Mouse (Mus musculus) erythroblast, adult 5-6 weeks (primary cell): ENCODE results near the gene Adam12. TPM values are rescaled to one million over a fixed set of nuclear protein-coding genes. Genes with fewer than 3 reads are reported as not detected.

Experiments used
- ATAC-seq: replicated peaks from 2 replicates; pipeline ENCODE4 v1.8.0; 2016; ENCODE audit warnings: moderate number of reproducible peaks, mild to moderate bottlenecking, moderate TSS enrichment, inconsistent platforms; ENCODE audit not compliant: poor library complexity, low FRiP score, severe bottlenecking
- total RNA-seq, 2 experiments: library from RNA; stranded (forward) in 1 of 2; stranded (reverse) in 1 of 2; fragments of 150-400 nt in 1 of 2; fragments of 200-764, 138-1000 nt in 1 of 2; gene quantifications; 2 replicates each; pipeline versions ENCODE4 v1.2.3 to v1.2.4; 2015 to 2017; ENCODE audit warnings: low replicate concordance in 2 of 2

Gene Adam12
- total RNA-seq, 2 experiments from 2014 or later = not detected

DNA sequence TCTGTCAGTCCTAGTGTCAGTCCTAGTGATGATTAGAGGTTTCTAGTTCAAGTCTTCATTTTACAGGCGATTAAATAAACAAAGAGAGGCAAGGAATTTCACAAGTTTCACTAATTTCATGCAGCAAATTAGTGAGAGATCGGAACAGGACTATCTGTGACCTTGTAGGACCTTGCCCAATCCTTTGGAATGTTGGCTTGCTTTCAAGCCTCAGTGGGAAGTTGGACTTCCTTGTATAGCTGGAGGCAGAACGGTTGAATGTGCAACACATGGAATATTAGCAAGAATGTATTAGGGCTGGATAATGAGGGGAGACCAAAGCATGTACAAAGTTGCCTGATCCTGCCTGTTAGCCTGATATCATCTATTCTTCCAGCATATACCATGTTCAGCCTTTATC, 141.2 kb downstream of the Adam12 start:
- no peak for ATAC-seq

DNA sequence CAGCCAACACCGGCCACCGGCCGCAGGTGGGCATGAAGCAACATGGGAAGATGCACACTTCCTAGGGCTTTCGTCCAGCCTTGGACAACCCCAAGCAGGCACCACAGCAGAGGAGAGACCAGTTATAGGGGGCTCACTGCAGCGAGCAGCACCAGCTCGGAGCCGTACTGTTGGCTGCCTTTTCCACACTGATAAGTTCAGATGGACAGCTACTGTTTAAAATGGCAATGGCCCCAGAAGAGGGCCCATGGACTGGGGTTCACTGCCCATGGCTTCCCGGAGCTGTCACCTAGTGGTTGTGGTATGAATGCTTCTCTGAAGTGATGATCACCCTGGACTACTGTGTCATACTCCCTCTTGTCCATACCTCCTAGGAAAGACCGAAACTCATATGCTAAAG, 141.7 kb downstream of the Adam12 start:
- no peak for ATAC-seq

DNA sequence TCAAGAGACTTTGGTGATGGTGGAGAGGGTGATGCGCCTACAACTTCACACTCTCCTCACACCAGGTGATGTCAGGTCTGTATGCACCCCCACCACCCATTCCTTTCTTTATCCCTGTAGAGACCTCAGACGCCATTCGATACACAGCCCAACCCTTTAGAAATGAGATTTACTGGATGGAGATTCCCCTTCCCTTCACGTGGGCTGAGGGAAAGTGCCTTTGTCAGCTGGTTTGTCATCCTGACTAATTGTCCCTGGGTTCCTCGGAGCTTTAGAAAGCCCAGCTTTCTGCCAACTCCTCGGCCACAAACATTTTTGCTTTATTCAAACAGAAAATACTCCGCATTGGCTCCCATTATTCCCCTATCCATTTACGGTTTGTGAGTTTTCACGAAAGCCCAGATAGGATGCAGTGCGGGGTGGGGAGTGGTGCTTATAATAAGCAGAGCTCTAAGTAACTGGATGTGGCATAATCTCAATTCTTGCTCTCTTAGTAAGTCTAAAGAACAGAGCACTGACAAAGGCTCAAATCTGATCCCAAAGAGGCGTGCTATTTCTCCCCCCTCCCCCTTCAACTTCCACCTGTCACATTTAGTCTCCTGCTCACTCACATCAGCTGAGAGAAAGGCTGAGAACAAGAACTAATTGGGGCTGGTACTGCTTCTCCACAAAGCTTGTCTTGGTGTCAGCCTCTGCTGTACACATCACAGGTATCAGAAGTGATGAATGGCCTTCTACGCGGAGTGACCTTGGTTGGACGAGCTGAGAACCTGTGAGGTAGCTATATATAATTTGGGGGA, 143.2 kb downstream of the Adam12 start:
- ATAC-seq = no peak

DNA sequence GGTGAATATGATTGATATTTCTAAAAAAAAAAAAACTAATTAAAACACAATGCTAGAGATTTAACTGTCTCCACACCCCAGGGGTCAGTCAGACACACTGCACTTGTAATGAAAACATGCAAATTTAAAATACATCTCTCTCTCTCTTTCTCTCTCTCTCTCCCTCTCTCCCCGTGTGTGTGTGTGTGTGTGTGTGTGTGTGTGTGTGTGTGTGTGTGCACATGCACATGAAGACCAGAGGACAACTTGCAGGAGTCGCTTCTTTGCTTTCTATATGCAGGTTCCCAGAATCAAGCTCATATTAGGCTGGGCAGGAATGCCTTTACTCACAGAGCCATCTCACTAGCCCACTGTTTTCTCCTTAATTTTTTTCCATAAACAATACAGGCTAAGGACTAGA, 146.6 kb downstream of the Adam12 start:
- ATAC-seq = no peak

DNA sequence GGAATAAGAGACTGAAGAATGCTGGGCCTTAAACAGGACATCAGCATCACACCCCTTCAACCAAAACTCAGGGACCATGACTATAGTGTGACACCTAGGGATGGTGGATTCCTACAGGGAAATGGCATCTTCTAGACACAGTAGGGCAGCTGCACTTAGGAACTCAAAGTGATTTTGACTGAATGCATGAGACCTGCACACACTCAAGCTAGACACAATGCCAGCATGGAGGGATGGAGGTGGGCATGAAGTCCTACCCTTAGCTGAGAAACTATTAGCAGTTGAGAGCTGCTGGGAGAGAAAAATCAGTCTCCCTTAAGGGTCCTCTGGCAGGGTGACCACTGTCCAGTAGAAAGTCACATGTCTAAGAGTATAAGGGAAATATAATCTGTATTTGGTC, 147.0 kb downstream of the Adam12 start:
- no peak for ATAC-seq

DNA sequence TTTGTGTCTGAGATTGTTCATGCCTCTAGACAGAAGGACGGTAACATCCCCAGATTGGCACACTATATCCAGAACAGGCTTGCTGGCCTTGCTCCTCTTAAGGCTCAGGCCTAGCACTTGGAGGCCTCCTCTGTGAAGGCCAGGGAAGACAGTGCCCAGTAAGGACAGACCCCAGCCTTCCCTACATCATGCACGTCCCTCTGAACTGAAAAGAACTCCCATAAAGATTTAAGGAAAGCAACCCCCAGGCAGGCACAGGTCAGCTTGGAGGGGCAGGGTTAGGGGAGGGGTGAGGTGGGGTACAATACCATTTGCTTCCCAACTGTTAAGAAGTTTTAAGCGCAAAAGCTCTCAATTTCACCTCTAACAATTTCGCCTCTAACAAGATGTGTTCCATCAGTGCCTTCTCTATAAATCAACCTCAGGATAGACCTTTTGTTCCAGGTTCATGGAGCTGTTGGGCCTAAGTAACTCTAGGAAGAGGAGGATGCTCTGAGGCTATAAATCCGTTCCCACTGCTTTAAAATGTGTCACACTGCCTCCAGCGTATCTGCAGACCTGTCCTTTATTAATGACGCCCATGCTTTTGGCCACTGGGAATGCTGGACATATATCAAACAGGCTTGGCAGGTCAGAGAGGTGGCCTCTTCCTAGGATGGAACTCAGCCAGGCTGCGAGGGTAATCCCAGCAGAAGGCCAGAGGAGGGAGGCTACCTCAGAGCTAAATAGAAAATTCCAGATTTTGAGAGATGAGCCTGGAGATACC, 150.5 kb downstream of the Adam12 start:
- ATAC-seq = no peak

DNA sequence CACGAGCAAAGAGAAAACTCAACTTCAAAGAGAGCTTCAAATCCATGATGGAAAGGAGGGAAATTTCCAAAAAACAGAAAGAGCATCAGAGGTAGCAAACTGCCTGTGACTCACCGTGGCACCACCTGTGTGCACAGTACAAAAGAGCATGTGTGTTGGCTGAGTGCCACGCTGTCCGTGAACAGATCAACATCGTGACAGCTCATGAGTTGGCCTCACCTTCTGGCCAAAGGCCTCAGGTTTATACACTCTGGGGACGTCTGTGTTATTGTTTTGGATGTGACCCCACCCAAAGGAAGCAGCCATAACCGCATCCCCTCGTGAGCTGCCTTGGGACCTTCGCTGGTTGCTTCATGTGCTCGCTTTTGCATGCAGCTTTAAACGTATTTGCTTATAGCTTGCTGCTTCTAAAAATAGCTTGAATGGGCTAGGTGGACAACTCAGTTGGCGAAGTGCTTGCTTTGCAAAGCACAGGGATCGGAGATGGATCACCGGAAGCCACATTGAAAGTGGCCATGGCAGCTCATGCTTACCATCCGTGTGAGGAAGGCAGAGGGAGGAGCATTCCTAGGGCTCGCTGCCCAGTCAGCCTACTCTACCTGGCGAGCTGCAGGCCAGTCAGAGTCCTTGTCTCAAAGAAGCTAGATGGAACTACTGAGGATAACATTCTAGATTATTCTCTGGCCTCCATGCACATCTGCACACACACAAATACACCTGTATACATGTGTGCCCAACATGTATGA, 151.8 kb downstream of the Adam12 start:
- no peak for ATAC-seq

DNA sequence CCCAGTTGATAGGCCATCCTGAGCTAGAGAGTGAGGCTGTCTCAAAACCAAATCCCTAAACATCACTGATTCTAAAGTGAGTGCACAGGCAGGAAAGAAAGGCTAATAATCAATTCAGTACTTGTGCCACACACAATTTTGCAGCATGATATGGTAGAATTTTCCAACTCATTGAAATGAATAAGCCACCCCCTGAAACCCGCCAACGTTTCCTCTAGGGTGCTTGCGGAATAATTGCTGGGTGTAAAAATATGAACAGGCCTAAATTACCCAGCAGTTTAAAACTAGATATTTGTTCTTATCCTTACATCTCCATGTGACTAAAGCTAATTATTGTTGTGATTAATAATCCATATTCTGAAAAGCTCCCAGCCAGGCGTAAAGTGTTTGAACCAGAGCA, 154.3 kb downstream of the Adam12 start:
- no peak for ATAC-seq

DNA sequence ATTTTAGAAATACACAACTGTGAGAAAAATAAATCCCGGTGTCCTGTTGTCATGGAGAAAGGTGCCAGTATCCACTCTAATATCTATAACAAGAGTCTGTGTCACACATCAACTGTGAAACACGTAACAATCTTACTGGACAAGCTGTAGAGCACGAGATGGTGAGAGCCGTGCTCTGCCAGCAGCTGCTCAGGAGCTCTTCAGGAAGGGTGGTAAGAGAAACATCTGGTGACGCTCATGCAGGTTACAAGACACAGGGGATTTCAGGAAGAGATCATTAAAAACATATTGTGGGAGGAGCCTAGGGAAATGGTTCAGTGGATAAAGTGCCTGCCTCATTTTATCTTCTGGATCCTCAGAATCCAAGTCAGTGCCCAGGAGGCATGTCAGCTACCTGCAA, 158.9 kb downstream of the Adam12 start:
- ATAC-seq = no peak

DNA sequence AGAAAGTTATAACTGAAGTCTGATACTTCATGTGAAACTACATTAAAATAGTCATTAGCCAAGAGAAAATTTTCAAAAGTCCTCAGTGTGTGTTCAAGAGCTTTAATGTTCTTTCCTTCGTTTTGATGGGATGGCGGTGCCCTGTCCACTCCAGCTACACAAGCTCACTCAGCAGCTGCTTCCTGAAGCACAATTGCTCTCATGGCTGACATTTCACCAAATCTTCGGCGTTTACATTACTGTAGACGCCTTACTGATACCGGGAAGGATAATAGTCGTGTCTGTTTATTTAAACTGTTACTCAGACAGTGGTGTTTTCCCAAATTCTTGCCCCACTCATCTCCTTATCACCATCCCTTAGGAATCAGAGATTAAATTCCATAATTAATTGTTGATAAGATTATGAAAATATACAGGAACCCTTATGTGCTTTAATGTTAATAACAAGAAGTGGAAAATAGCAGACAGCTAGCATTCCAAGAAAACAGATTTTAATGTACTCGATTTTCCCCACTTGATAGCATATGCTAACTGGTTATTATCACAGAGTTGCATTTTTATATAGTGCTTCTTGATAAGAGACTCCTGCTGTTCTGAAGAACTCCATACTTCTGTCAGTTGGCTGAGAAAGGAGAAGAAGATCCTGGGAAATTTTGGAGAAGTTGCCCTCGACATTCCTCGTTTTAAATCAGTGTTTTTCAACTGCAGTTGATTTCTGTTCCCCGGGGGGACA, 160.6 kb downstream of the Adam12 start:
- ATAC-seq = no peak

DNA sequence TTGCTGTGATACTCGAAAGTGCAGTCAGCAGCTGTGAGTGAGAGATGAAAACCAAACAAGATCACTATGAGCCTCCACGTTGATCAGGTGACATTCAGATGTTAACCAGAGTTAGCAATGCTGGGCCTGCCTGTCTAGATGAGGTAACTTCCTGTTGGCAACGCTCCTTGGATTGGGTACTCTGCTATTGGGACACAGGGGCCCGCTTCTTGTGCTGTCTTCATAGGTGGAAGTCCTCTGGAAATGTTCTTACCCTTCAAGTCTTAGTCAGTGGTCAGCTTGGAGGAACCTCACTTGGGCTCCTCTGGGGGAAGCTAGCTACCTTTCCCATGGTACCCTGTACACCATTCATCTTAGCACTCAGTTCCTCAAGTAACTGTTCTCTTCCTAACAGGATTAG, 169.3 kb downstream of the Adam12 start:
- no peak for ATAC-seq

DNA sequence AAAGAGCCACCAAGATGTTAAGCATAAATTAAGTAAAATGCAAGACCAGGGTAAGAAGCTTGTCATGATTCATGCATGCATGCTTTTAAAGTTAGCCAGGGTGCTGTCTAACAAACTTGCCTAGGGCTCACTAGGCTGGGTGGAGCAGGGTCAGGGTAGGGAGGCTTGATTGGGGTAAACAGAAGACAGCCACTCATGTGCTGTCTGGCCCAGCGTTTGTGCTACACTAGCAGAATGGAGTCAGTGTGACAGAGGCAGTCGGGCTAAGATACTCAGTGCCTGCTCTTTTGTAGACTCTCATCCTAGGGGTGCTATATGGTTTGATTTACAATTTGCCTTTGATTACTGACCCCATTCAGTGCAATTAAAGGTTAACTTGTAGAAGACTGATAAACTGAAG, 179.5 kb downstream of the Adam12 start:
- no peak for ATAC-seq

DNA sequence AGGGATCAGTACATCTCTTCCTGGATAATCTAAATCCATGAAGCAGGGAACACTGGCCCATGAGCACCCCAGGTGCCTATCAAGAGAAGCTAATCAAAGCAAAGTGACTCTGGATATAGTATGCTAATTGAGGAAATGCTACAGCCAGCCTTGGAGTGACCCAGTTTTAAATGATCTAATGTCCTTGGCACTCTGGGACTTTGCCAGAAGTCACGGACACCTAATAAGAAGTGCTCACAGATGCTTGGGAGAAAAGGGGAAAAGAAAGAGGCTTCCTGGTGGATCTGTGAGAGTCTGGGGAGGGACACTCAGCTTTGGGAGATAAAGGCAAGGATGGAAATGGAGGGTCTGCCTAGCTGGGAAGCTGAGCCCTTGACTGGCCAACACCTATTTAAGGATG, 181.6 kb downstream of the Adam12 start:
- no peak for ATAC-seq

DNA sequence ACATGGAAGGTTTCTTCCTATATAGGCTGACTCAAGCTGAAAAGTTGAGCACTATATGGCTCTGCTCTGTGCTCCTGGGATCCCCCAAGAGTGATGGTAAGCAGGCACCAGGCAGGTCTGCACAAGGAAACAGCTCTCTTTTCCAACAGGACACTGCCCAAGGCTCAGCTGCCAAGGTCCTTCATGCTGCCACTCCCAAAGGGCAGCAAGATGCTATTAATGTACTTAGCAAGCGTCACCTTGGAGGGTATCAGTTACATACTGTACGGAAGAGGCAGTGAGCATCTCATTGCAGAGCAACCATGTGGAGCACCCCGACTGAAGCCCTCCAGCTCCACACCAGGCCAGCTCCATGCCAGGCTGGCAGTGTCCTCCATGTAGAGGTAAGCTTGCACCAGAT, 185.6 kb downstream of the Adam12 start:
- no peak for ATAC-seq

DNA sequence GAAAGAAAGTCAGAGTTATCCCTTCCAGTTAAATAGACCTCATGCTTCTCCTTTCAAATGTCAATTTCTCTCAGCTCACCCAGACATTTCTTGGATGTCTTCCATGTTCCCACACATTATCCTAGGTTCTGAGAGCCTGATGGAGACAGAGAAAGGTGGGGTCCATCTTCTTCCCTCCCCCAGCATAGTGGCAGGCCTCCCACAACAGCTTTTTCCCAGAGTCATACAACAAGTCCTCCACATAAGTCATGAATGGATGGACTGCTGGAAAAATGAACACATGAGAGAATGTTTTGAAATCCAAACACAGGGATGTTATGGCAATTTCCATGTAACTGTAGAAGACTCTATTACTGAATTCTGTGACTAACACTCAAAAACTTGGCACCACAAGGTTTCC, 188.4 kb downstream of the Adam12 start:
- ATAC-seq = no peak

DNA sequence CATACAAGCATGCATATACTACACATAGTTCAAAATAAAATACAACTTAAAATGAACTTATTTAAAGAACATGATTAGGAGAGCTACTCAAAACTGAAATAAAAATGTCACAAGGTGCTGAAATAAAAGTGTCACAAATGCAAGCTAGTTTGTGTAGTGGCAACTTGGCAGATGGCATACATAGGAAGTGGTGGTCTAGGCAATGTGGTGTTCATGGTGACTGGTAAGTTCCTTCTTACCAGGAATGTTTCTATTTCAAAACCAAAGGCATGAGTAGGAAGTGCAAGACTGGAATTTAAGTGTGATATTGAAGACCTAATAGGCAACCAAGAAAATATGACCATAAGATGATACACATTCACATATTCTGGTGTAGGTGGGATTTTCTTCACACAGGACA, 189.3 kb downstream of the Adam12 start:
- no peak for ATAC-seq

DNA sequence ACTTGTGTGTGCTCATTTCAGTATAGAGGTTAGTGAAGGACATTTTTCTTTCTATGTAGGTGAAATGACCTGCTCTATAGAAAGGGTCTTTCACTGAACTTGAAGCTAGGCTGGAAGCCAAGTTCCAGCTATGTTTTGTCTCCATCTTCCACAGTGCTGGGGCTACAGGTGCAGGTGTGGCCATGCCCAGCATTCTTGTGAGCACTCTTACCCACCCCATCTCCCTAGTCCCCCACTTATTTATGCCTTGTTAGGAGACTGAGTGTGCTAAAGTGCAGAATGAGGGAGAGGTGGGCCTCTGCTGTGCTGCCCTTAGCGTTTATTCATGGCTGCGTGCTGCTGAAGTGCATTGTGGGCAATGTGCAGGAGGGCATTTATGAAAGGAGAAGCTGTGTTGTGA, 198.0 kb downstream of the Adam12 start:
- ATAC-seq = no peak

DNA sequence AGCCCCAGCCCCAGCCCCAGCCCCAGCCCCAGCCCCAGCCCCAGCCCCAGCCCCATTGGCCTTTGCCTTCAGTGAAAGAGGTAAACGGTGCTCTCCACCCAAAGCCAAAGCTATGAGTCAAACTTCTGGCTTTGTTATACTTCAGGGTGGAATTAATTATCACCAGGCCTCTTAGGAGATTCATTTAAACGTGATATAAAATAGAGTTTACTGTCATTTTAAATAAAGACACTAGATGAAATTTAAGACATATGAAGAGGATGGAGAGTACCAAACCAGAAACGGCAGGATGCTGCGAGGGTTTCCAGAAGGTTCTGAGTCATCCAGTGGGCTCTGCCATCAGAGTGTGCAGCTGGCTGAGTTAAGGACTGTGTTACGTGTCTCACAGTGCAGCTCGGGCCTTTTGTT, 199.0 kb downstream of the Adam12 start:
- ATAC-seq = no peak

DNA sequence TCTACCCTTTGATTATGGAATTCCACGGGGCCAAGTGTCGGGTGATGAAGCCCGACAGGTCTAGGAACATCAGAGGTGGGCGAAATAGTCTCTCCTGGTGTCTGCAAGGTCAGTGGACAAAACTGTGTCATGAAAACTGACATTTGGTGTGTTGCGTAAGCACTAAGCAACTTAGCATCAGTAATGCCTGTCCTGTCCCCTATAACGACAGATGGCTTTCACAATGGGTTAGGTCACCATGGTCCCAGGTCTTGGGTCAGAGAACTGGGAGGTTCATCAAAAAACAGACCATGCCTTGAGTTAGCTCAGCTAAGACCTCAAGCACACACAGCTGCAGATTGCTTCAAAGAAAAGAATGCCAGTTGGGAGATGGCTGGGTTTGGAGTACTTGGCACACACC, 200.2 kb downstream of the Adam12 start:
- no peak for ATAC-seq

DNA sequence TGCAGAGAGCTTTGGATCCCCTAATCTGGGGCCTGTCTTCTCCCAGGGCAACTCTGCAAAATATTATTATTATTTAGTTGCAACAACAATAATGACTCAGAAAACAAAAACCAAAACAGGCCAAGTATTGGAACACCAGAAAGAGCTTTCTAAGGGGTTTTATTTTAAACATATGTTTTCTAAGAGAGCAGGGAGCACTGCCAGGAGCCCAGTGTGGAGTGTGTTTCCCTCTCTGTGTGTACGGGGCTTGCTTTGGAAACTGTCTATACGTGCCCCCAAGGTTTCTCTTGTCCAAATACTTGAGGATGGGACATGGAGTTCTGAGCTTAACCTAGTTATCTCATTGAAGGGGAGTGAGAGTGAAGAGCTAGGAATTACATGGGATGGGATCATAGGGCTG, 200.7 kb downstream of the Adam12 start:
- ATAC-seq = no peak
